Mouse (Mus musculus) thymus, adult 2 months (tissue): ENCODE measurements around the gene Entpd7.

Experiments
- CTCF ChIP-seq: fragments of 200-500 bp; IDR thresholded peaks from 2 replicates; pipeline ENCODE4 v1.5.1; 2012; ENCODE audit warnings: mild to moderate bottlenecking, control low read depth, low read length, moderate library complexity, borderline replicate concordance; ENCODE audit not compliant: control insufficient read depth, poor library complexity, insufficient read depth; ENCODE audit errors: extremely low read depth
- POLR2A ChIP-seq: fragments of 200-500 bp; IDR thresholded peaks from 2 replicates; pipeline ENCODE4 v1.6.1; 2012; ENCODE audit warnings: mild to moderate bottlenecking, low read length, control low read depth, moderate library complexity; ENCODE audit not compliant: control insufficient read depth, poor library complexity, insufficient read depth; ENCODE audit errors: extremely low read depth

DNA sequence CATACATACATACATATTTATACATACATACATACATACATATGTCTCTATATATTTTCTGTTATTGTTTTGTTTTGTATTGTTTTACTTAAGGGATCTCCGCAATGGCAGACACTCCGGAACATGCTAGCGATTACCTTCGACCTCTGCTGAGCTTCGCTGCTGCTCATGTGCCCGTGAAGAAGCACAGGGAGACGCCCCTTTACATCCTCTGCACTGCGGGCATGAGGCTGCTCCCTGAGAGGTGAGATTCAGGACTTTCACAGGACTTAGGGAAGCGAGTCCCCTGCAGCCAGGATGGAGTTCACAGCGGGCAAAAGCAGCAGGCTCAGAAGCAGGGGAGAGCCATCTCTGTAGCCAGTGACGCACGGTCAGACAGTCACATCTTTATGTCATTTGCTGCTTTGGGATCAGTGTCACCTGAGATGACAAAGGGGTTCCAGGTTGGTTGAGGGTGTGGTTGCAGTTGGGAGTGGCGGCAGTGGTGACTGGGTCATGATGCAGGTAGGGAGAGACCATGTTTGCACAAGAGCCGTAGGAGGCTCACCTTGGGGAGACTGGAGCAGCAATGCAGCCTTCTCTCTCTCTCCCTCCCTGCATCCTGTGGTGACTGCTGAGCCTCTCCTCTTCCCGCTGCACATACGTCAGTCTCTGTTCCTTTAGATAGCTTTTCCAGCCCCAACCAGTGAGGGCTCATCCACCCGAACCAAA lies 15.5 kb downstream of the Entpd7 start:
- no peak for TF ChIP-seq POLR2A
- TF ChIP-seq CTCF: no peak
